Mouse (Mus musculus) embryonic fibroblast, embryonic 13.5 days (primary cell): ENCODE results near the gene Pknox2.

Experiments
- CTCF ChIP-seq: IDR thresholded peaks from 2 replicates; pipeline ENCODE4 v1.5.1; 2011; ENCODE audit warnings: mild to moderate bottlenecking, control low read depth, low read length, moderate library complexity, borderline replicate concordance; ENCODE audit not compliant: insufficient read depth
- POLR2A ChIP-seq: IDR thresholded peaks from 2 replicates; pipeline ENCODE4 v1.6.1; 2011; ENCODE audit warnings: low read depth, mild to moderate bottlenecking, control low read depth, low read length, moderate library complexity

DNA sequence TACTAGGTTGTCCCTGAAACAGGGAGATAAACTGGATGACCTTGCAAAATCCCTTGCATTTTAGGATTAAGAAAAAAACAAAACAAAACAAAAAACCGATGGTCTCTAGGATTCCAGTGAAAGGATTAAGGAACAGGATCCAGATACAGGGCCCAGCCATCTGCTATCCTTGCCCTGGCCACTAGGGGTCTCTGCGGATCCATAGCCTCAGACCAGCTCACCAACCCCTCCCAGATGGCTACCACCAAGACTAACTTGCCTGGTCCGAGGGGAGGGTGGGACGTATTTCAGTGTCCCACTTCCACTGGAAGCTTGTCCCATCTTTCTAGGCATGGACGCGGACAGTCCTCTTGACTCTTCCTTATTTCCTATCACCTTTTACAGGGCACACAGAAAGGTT is 230.8 kb downstream of the Pknox2 start:
- TF ChIP-seq POLR2A (no peak), CTCF (peak; percentile 84)
